Mouse (Mus musculus): Measurements from ENCODE around the gene Vmn1r24.
"Not testable (repeated sequence)": the region's sequence is repeated elsewhere in the genome, so short reads cannot be mapped to it uniquely, and the experiment has no call there.

Vmn1r24 gene

DNA sequence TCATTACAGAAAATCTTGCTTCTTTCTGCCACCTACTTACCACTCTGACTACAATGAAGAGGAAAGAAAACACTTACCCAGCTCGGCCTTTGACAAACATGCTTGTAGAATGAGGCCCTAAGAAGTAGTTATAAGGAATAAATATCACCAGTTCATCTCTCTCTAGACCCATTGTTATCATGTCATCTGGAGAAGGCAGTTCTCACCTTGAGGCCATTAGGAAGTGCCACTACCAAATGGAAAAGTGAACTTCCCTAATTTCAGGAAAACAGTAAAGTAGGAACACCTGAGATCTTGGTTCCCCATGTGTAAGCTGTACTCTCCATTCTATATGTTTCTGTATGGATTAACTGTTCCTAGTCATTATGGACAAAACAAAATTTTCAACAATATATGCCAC is at the start of gene Vmn1r24:
TSS of gene Vmn1r24 (minus strand) at position 101 of the 400 bp plus-strand sequence.
- not testable (repeated sequence) for DNase-seq

DNA sequence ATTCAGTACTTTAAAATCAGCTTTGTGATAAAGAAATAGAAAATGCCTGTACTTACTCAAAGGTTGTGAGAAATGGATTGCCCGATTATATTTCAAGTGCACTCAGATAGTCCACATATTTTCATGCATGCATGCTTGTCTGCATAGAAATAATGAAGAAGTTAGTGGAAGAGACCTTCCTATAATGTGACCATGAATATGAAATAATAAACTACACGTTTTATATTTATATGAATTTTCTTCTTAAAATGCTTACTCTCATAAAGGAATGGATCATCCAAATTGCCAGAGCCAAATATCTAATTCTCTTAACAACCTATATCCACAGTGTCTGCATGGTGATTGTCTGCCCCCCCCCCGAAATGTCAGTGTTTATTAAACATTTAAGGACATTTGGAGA is 19.4 kb upstream of the Vmn1r24 start, which contains the start of gene Vmn1r25:
TSS of gene Vmn1r25 (minus strand) at position 101 of the 400 bp plus-strand sequence.
- DNase-seq: no peak

DNA sequence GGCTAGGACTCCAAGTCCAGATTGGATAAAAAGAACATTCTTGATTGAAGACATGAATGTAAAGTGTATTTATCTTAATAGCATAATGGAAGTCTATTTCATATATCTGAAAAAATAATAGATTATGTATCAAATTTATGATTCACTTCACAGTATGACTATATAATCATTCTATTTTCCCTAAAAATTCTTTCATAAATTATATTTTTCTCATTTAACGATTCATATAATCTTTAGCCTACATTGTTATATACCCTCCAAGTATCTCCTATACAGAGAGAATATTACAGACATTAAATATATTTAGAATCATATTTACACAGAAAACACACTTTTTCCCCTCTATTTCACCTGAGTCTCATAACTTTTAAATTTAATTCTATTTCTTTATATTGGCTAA is 34.6 kb downstream of the Vmn1r24 start, which contains the start of gene Vmn1r23:
TSS of gene Vmn1r23 (minus strand) at position 101 of the 400 bp plus-strand sequence.
- no peak for DNase-seq

DNA sequence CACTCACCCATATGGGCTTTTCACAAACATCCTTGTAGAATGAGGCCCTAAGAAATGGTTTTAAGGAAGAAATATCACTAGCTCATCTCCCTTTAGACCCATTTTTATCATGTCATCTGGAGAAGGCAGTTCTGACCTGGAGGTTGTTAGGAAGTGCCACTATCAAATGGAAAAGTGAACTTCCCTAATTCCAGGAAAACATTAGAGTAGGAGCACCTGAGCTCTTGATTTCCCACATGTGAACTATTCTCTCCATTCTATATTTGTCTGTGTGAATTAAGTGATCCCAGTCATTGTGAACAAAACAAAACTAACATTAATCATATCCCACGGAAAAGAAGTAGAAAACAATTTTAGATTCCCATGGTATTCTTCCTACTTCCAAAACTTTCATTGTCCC is 53.4 kb downstream of the Vmn1r24 start, which contains the start of gene Vmn1r22:
TSS of gene Vmn1r22 (minus strand) at position 101 of the 400 bp plus-strand sequence.
- DNase-seq: no peak

All from kidney, postnatal 25 days (tissue).